In the genomic region with DNA sequence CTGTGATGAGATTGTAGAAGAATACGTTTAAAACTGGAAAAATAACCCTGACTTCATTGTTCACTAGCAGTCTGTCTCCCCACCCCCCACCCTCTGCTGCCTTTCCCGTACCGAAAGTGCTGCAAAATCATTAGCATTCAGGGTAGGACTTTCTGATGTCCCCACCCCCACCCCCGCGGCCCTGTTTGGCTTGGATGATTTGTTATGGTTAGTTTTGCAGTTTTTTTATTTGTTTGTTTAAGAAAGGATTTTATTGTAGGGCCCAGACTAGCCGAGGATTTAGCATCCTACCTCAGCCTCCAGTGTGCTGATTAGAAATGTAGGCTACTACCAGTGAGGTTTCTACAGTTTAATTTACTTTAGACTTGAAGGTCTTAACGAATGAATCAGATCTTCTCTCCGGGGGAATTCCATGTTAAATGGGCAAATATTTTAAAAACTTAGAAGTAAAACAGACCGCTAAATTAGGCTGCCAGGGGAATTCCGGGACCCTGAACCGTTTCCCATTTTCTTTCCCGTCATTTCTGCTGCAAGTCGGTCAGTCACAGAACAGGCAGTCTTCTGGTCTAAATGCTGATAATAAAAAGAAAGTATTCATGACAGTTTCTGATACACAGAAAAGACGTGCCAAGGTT, we compare ENCODE assay signal across 8 mouse cellular contexts. TPM values are rescaled to one million over a fixed set of nuclear protein-coding genes. Genes with fewer than 3 reads are reported as not detected.
DNase-seq lines count a peak whose midpoint lies in the region; ATAC-seq and TF ChIP-seq lines count a peak whose summit lies in the region.

No protein-coding gene starts in this region.

- H3K4me2 ChIP-seq in kidney, embryonic 16.5 days (replicated peaks; ENCODE audit: low read depth, low read length) = peak overlapping the region; percentile 85
- peak overlapping the region; percentile 85 for H3K4me2 ChIP-seq in embryonic facial prominence, embryonic 14.5 days (ENCODE audit: low read depth, low read length)
- peak overlapping the region; percentile 57 for H3K4me2 ChIP-seq in midbrain, postnatal 0 days (ENCODE audit: low read depth, low read length, poor library complexity, severe bottlenecking)

- peaks cover 10% of the 10 kb centered on the region for H3K36me3 ChIP-seq in kidney, embryonic 16.5 days (ENCODE audit: insufficient read depth, low read length)
- H3K36me3 ChIP-seq in embryonic facial prominence, embryonic 14.5 days (ENCODE audit: control insufficient read depth, insufficient read depth, low read length) = peaks cover 15% of the 10 kb centered on the region
- no peaks in the 10 kb centered on the region for H3K36me3 ChIP-seq in midbrain, postnatal 0 days (ENCODE audit: insufficient read depth, low read length)

- peak overlapping the region; percentile 89 for H3K9ac ChIP-seq in kidney, embryonic 16.5 days (replicated peaks; ENCODE audit: low read length)
- H3K9ac ChIP-seq in embryonic facial prominence, embryonic 14.5 days (ENCODE audit: low read depth, low read length) = peak overlapping the region; percentile 86
- H3K9ac ChIP-seq in midbrain, postnatal 0 days (replicated peaks; ENCODE audit: low read length, poor library complexity, severe bottlenecking) = peak overlapping the region; percentile 82

- H3K27me3 ChIP-seq in kidney, embryonic 16.5 days (ENCODE audit: insufficient read depth, low read length) = no peaks in the 10 kb centered on the region
- H3K27me3 ChIP-seq in embryonic facial prominence, embryonic 14.5 days (replicated peaks; ENCODE audit: control insufficient read depth, insufficient read depth, low read length) = no peaks in the 10 kb centered on the region
- H3K27me3 ChIP-seq in midbrain, postnatal 0 days (ENCODE audit: insufficient read depth, low read length) = no peaks in the 10 kb centered on the region

- peak overlapping the region; percentile 100 for H3K27ac ChIP-seq in kidney, embryonic 16.5 days (ENCODE audit: low read length)
- H3K27ac ChIP-seq in embryonic facial prominence, embryonic 14.5 days (replicated peaks; ENCODE audit: low read depth, low read length) = peak overlapping the region; percentile 99
- H3K27ac ChIP-seq in midbrain, postnatal 0 days (ENCODE audit: low read depth, low read length) = peak overlapping the region; percentile 97

- ATAC-seq in kidney, embryonic 16.5 days (ENCODE audit: low FRiP score, low TSS enrichment) = peak; percentile 20; the same call in 1 of the 2 replicates
- ATAC-seq in embryonic facial prominence, embryonic 14.5 days (ENCODE audit: low read depth) = no peak
- peak; percentile 16 for ATAC-seq in inflammation-experienced regulatory T-cells, adult 6 months
- peak; percentile 25 for ATAC-seq in midbrain, postnatal 0 days (ENCODE audit: low FRiP score)

- H3K4me1 ChIP-seq in kidney, embryonic 16.5 days (ENCODE audit: insufficient read depth, low read length) = peaks cover 20% of the 10 kb centered on the region; the same call in 1 of the 2 replicates
- H3K4me1 ChIP-seq in embryonic facial prominence, embryonic 14.5 days (ENCODE audit: control insufficient read depth, insufficient read depth, low read length) = peaks cover 11% of the 10 kb centered on the region
- H3K4me1 ChIP-seq in midbrain, postnatal 0 days (ENCODE audit: insufficient read depth, low read length) = 0 out of 2 replicates have a peak, but pooled peaks cover 2% of the 10 kb centered on the region

- H3K9me3 ChIP-seq in kidney, embryonic 16.5 days (ENCODE audit: low read length) = no peaks in the 10 kb centered on the region
- no peaks in the 10 kb centered on the region for H3K9me3 ChIP-seq in embryonic facial prominence, embryonic 14.5 days (ENCODE audit: control insufficient read depth, low read length)
- H3K9me3 ChIP-seq in midbrain, postnatal 0 days (ENCODE audit: low read length) = no peaks in the 10 kb centered on the region

- peak overlapping the region; percentile 80 for H3K4me3 ChIP-seq in kidney, embryonic 16.5 days (ENCODE audit: low read length)
- peak overlapping the region; percentile 57 for H3K4me3 ChIP-seq in embryonic facial prominence, embryonic 14.5 days (ENCODE audit: low read depth, low read length)
- peak overlapping the region; percentile 80 for H3K4me3 ChIP-seq in midbrain, postnatal 0 days (ENCODE audit: low read depth, low read length)

- no peak for DNase-seq in kidney, adult 18-20 months
- DNase-seq in MN1 (ENCODE audit: low spot score) = peak; percentile 41
- DNase-seq in embryonic facial prominence, embryonic 14.5 days (ENCODE audit: low spot score) = peak; percentile 39
- peak; percentile 55 for DNase-seq in midbrain, postnatal 0 days (ENCODE audit: low spot score)
- DNase-seq in urinary bladder, postnatal 14 days (ENCODE audit: low spot score) = no peak
- DNase-seq in layer of hippocampus, postnatal 36 days = no peak

- WGBS in kidney, embryonic 16.5 days = 14% methylated on average over 14 of the region's 14 CpGs
- WGBS in embryonic facial prominence, embryonic 14.5 days = 12% methylated on average over 14 of the region's 14 CpGs
- WGBS in midbrain, postnatal 0 days = 10% methylated on average over 14 of the region's 14 CpGs

- no peak for TF ChIP-seq CTCF in midbrain, postnatal 0 days (IDR thresholded peaks at IDR 0.05)

RNA-seq across cellular contexts. Expression of a gene that starts 1.1 kb away (rescaled TPM):
- polyA plus RNA-seq in kidney, embryonic 16.5 days (2015; fragmentation: Nextera tagmentation; extraction: Ambion mirVana) = 39.8 and 45.8 TPM in 2 replicates
- 40.7 and 41.3 TPM in 2 replicates for polyA plus RNA-seq in embryonic facial prominence, embryonic 14.5 days (2014; fragmentation: Nextera tagmentation; extraction: Ambion mirVana)
- 100 to 1,000 TPM; 110 to 127 (median 119) TPM for polyA plus RNA-seq in inflammation-experienced regulatory T-cells, adult 6 months (2017; shearing (Covaris generic))
- 37.7 and 40.9 TPM in 2 replicates for total RNA-seq in midbrain, postnatal 0 days (2014; rRNA removed)
- 27.6 and 28.0 TPM in 2 replicates for polyA plus RNA-seq in midbrain, postnatal 0 days (2015; fragmentation: Nextera tagmentation; extraction: Ambion mirVana)
- total RNA-seq in layer of hippocampus, postnatal 36 days (2021) = 10 to 100 TPM; 35.1 to 38.9 TPM

RNA-seq across cellular contexts. Expression of a gene that starts 35.1 kb away (rescaled TPM):
- polyA plus RNA-seq in kidney, embryonic 16.5 days (2015; fragmentation: Nextera tagmentation; extraction: Ambion mirVana) = 7.3 and 7.4 TPM in 2 replicates
- 14.6 and 16.1 TPM in 2 replicates for polyA plus RNA-seq in embryonic facial prominence, embryonic 14.5 days (2014; fragmentation: Nextera tagmentation; extraction: Ambion mirVana)
- 100 to 1,000 TPM in 2 of 3 experiments, 10 to 100 TPM in 1; 87.6 to 134 (median 121) TPM for polyA plus RNA-seq in inflammation-experienced regulatory T-cells, adult 6 months (2017; shearing (Covaris generic))
- 2.3 and 2.6 TPM in 2 replicates for total RNA-seq in midbrain, postnatal 0 days (2014; rRNA removed)
- 0.99 and 1.5 TPM in 2 replicates for polyA plus RNA-seq in midbrain, postnatal 0 days (2015; fragmentation: Nextera tagmentation; extraction: Ambion mirVana)
- 1 to 10 TPM; 1.4 to 3.2 TPM for total RNA-seq in layer of hippocampus, postnatal 36 days (2021)

Comparison
In these comparisons a context has a peak if more than half of its experiments do, and no peak if none do; other contexts are left out.
1. DNase-seq: peak in MN1 (single experiment), embryonic facial prominence, embryonic 14.5 days (single experiment) and midbrain, postnatal 0 days (single experiment); none in kidney, adult 18-20 months (single experiment), urinary bladder, postnatal 14 days (single experiment) and layer of hippocampus, postnatal 36 days (0 of 2).
2. Peak in every context shown above with its lines, with median percentiles within 50 percentile points of each other: H3K27ac ChIP-seq, H3K4me2 ChIP-seq, H3K4me3 ChIP-seq and H3K9ac ChIP-seq.